Mouse (Mus musculus) megakaryocyte, embryonic 14.5 days (primary cell): Measurements from ENCODE around the gene Ddr2. TPM values are rescaled to one million over a fixed set of nuclear protein-coding genes. Genes with fewer than 3 reads are reported as not detected.
"Not testable (repeated sequence)": the region's sequence is repeated elsewhere in the genome, so short reads cannot be mapped to it uniquely, and the experiment has no call there.

Experiments
- H3K27me3 ChIP-seq: replicated peaks from 2 replicates; pipeline ENCODE3; 2012; ENCODE audit warnings: inconsistent platforms
- H3K36me3 ChIP-seq: replicated peaks from 2 replicates; pipeline ENCODE3; 2012; ENCODE audit warnings: low read length, inconsistent platforms, mixed read lengths
- H3K4me1 ChIP-seq: 2 replicates; pipeline ENCODE4 v1.6.1; 2012; ENCODE audit warnings: inconsistent platforms
- H3K4me3 ChIP-seq: replicated peaks from 2 replicates; pipeline ENCODE3; 2012; ENCODE audit warnings: moderate library complexity, mild to moderate bottlenecking, inconsistent platforms
- H3K9me3 ChIP-seq: 2 replicates; pipeline ENCODE4 v1.6.1; 2012; ENCODE audit warnings: inconsistent platforms
- FLI1 ChIP-seq: IDR thresholded peaks from 2 replicates; pipeline ENCODE4 v1.6.1; 2012; ENCODE audit warnings: low read length, inconsistent platforms, mixed read lengths
- GATA1 ChIP-seq: IDR thresholded peaks from 3 replicates; pipeline ENCODE4 v1.6.1; 2012; ENCODE audit warnings: mixed read lengths, low read length, inconsistent platforms, borderline replicate concordance
- polyA plus RNA-seq: library from polyadenylated mRNA; stranded (reverse); fragments of >175 nt; gene quantifications from 2 replicates; pipeline ENCODE4 v1.2.3, GENCODE M21; 2012; ENCODE audit warnings: low replicate concordance; ENCODE audit not compliant: insufficient read depth

Ddr2 gene
- polyA plus RNA-seq, 1 experiment, result not detected

DNA sequence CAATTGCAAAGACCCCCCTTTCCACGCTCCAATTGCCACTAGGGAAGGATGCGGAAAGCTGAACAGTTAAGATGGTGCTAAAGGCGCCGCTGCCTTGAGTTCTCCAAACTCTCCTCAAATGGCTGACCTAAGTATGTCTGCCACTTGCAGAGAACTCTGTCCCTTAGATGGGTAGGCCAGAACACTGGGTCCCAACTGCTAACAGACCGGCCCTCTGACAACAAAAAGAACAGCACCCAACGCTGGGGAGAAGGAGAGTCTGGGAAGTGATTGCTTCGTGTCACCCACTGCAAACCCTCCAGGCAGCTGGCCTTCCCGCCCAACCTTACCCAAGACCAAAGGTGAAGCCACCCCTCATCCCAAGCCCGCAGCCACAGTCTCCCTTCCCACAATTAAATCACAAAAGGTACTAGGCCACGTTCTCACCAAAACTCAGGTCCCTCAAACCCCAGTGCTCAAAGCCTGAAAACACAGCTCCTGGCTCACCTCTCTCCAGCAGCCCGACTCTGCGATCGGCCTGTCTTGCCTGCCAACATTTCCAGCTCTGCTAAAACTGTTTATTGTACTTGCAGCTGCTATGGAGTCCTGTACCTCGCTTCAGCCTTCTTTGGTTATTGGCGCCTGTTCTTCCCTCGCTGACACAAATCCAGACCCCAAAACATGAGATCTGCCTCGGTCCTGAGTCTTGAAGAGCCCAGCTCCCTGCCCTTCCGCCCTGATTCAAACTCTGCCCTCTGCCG lies 616 bp downstream of the Ddr2 start:
- Histone ChIP-seq H3K4me3 (no peak overlapping the region), H3K36me3 (no peaks in the 10 kb centered on the region), H3K27me3 (peaks cover 4% of the 10 kb centered on the region), H3K4me1 (no peaks in the 10 kb centered on the region), H3K9me3 (no peaks in the 10 kb centered on the region)
- TF ChIP-seq FLI1 (no peak), GATA1 (no peak)

DNA sequence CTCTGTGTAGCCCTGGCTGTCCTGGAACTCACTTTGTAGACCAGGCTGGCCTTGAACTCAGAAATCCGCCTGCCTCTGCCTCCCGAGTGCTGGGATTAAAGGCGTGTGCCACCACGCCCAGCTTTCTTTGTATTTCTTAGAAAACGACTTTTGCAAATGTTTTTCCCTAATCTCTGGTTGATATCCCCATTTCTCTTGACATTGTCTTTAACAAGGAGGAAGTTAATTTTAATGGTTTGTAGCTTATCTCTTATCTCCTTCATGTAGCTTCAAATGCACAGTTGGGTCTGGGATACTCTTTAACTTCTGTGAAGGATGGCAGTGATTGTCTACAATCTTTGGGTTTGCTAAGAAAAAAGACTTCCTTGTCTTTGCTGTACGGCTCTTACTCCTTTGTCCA lies 7.7 kb downstream of the Ddr2 start:
- H3K27me3 ChIP-seq, H3K4me1 ChIP-seq, H3K36me3 ChIP-seq, H3K4me3 ChIP-seq, H3K9me3 ChIP-seq: not testable (repeated sequence)

DNA sequence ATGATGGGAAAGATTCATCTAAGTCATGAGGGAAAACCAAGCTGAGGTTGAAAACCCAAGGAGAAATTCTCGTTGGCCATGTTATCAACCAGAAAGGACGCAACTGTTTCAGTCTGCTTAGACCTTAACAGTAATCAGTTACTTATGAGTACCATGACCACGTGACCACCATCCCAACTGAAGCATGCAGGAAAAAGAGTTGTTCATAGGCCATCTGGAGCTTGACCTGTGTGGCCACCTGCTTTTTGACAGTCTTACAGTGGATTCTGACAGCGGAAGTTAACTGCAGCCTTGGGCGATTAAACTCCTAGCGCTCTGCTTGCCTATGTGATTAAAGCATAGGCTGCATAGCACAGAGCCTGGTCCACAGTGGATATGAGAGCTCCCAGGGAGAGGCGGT lies 23.9 kb downstream of the Ddr2 start:
- TF ChIP-seq GATA1, result no peak
- TF ChIP-seq FLI1, result no peak
- 0 out of 2 replicates have a peak, but pooled peaks cover 3% of the 10 kb centered on the region for H3K9me3 ChIP-seq
- H3K4me3 ChIP-seq, result no peak overlapping the region

DNA sequence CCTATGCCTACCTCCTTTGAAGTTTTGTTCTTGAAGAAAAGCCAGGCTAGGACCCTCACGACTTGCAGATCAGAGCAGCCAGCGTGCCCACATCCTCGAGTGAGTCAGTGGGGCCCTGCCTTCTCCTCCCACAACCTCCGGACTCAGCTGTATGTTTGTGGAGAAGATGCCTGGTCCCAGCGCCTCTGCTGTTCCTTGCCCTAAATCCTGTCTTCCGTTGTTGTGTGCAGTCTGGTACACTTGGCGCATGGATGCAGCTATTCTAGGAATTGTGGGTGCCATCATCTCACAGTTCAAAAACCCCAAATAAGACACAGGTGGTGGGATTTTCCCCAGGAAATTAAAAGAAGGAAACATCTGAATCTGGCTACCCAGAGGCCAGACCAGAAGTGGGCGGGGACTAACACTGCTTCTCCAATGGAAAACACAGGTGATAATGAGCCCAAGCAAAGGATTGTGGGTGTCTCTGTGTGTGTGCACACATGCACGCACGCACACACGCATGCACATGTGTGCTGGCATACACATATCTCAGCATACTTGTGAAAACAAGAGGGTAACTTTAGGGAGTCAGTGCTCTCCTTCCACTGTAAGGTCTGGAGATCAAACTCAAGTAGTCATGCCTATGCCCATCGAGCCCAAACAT lies 26.3 kb downstream of the Ddr2 start:
- Histone ChIP-seq H3K9me3 (0 out of 2 replicates have a peak, but pooled peaks cover 3% of the 10 kb centered on the region), H3K27me3 (no peaks in the 10 kb centered on the region), H3K4me3 (no peak overlapping the region), H3K4me1 (no peaks in the 10 kb centered on the region), H3K36me3 (no peaks in the 10 kb centered on the region)
- TF ChIP-seq FLI1 (no peak), GATA1 (no peak)

More for the DNA sequence above, 23.9 kb downstream of the Ddr2 start:
- H3K4me1 ChIP-seq, result no peaks in the 10 kb centered on the region
- H3K27me3 ChIP-seq, result no peaks in the 10 kb centered on the region
- no peaks in the 10 kb centered on the region for H3K36me3 ChIP-seq

DNA sequence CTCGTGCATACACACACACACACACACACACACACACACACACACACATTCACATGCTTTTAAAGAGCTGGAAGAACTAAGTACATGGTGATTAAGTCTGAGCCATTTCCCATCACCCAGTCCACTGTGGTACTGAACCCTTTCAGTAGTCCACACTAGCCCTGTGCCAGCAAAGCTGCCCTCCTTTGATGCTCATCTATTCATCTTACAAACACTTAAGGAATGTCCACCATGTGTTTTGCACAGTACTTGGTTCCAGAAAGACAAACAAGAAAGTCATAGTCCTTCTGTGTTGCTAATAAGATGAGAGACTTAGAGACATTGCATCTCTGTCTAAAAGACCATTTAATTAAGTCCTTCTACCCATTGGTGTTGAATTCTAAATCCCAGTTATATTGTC lies 29.7 kb downstream of the Ddr2 start:
- no peaks in the 10 kb centered on the region for H3K27me3 ChIP-seq
- H3K9me3 ChIP-seq, result no peaks in the 10 kb centered on the region
- H3K4me1 ChIP-seq, result no peaks in the 10 kb centered on the region
- H3K4me3 ChIP-seq, result no peak overlapping the region
- TF ChIP-seq FLI1 (no peak), GATA1 (no peak)
- no peaks in the 10 kb centered on the region for H3K36me3 ChIP-seq

DNA sequence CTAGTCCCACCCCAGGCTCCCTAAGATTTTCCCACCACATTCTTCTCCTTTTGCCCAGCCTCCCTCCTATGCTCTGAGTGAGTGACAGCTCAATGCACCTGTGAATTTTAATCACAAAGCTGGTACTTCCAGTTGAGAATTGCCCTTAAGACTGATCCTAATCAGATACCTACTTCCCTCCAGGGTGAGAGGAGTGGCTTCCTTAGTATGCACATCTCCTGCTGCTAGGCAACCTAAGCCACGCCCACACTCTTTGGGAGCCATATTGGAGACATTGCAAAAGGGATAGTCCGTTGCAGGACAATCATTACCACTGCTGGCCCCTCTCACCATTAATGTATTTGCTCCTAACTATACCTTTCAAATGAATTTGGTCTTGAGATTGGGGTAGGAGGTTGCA lies 31.1 kb downstream of the Ddr2 start:
- no peaks in the 10 kb centered on the region for H3K4me1 ChIP-seq
- no peak overlapping the region for H3K4me3 ChIP-seq
- H3K36me3 ChIP-seq, result no peaks in the 10 kb centered on the region
- H3K9me3 ChIP-seq, result peaks cover 3% of the 10 kb centered on the region; the same call in 1 of the 2 replicates
- H3K27me3 ChIP-seq, result no peaks in the 10 kb centered on the region
- TF ChIP-seq GATA1 (no peak), FLI1 (no peak)

DNA sequence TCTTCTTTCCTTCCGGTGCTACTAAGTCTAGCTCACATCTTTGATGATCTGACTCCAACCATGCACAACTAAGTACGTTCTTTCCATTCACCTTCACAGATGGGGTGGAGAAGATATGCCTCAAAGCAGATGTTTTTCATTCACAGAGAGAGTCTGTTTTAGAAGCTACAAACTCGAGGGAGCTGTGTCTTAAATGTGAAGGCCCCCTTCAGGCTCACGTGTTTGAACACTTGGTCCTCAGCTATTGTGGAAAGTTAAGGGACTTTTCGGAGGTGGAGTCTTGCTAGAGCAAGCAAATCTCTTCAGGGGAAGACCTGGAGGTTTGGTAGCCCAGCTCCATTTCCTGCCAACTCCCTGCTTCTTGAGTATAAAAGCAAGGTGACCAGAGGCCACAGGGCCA lies 34.2 kb downstream of the Ddr2 start:
- no peak for TF ChIP-seq FLI1
- TF ChIP-seq GATA1, result no peak
- H3K9me3 ChIP-seq, result peaks cover 3% of the 10 kb centered on the region; the same call in 1 of the 2 replicates
- no peaks in the 10 kb centered on the region for H3K4me1 ChIP-seq
- no peaks in the 10 kb centered on the region for H3K27me3 ChIP-seq
- H3K36me3 ChIP-seq, result no peaks in the 10 kb centered on the region
- no peak overlapping the region for H3K4me3 ChIP-seq

DNA sequence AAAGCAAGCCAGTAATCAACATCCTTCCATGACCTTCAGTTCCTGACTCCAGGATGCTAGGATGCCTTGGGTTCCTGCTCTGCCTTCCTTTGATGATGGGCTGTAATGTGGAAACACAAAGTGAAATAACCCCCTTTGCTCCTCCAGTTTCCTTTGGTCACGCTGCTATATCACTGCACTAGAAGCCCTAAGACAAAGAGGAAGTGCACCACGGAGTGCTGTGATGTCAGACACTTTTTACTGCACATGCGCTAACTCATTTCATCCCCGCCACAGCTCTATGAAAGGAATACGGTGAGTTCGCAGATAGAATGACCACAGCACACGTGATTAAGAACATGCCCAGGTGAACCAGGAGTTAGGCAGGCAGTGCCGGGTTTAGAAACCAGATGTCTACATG lies 36.8 kb downstream of the Ddr2 start:
- Histone ChIP-seq H3K4me3 (no peak overlapping the region), H3K27me3 (no peaks in the 10 kb centered on the region), H3K36me3 (no peaks in the 10 kb centered on the region), H3K4me1 (no peaks in the 10 kb centered on the region), H3K9me3 (peaks cover 3% of the 10 kb centered on the region; the same call in 1 of the 2 replicates)
- TF ChIP-seq GATA1 (no peak), FLI1 (no peak)

DNA sequence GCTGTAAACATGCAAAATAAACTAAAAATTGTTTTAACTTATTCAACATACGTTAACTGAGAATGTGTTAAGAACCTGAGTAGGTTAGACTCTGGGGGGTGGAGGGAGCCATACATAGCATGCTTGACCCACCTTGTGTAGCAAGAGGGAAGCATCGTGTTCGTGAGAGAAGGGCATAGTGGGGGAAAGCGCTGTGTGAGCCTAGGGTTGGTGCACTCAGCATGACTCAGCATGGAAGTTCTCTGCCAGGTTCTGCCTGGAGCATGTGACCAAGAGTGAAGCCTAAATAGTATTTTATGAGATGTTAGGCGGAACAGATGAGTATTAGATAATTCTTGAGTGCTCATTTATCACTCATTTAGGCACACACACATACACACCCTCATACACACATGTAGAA lies 41.4 kb downstream of the Ddr2 start:
- no peak overlapping the region for H3K4me3 ChIP-seq
- H3K36me3 ChIP-seq, result no peaks in the 10 kb centered on the region
- no peaks in the 10 kb centered on the region for H3K9me3 ChIP-seq
- TF ChIP-seq FLI1 (no peak), GATA1 (no peak)
- H3K4me1 ChIP-seq, result no peaks in the 10 kb centered on the region
- H3K27me3 ChIP-seq, result peaks cover under 1% of the 10 kb centered on the region

DNA sequence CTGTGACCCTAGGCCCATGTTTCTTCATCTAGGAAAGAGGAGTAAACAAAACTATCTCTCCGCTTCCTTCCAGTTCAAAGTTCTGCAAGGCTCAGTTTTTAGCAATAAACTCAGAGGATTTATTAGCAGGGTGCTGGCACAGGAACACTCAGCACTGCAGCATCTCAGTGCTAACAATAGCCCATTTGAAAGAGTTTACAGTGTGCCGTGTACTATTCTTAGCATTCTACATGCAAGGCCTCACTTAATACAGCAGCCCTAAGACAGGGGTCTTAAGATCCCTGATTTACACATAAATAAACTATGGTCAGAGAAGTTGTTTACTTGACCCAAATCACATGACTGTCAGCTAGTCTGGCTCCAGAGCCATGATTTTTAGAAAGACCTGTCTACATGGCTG lies 44.6 kb downstream of the Ddr2 start:
- Histone ChIP-seq H3K4me3 (no peak overlapping the region), H3K4me1 (no peaks in the 10 kb centered on the region), H3K27me3 (peaks cover 5% of the 10 kb centered on the region), H3K36me3 (no peaks in the 10 kb centered on the region), H3K9me3 (no peaks in the 10 kb centered on the region)
- no peak for TF ChIP-seq FLI1
- TF ChIP-seq GATA1, result no peak
